Mouse (Mus musculus) lung, postnatal 0 days (tissue): ENCODE data around the gene S1pr2.

Experiments
- CTCF ChIP-seq: IDR thresholded peaks from 2 replicates; pipeline ENCODE4 v1.5.1; 2016; ENCODE audit warnings: antibody characterized with exemption, mild to moderate bottlenecking
- EP300 ChIP-seq: IDR thresholded peaks from 2 replicates; pipeline ENCODE4 v1.6.1; 2016; ENCODE audit warnings: antibody characterized with exemption, mild to moderate bottlenecking, control low read depth

DNA sequence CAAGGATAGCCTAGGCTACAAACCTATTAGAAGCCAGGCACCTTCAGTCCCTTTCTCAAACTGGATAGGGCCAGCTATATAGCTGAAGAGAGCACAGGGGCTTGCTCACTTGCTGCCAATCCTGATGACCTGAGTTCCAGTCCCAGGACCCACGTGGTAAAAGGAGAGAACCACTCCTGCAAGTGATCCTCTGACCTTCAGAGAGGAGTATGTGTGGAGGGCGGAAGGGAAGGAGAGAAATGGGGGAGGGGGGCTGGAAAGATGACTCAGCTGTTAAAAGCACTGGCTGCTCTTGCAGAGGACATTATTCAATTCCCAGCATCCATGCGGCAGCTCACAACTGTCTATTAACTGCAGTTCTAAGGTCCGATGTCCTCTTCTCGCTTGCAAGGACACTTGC lies 2.6 kb upstream of the S1pr2 start:
- TF ChIP-seq EP300, result no peak
- no peak for TF ChIP-seq CTCF
